Mouse (Mus musculus) E14TG2a.4 (cell line): Measurements from ENCODE around the gene Dchs1.

Experiments used
- CTCF ChIP-seq: conservative IDR thresholded peaks from 2 replicates; pipeline ENCODE4 v1.5.1; 2014; ENCODE audit warnings: low read length
- NANOG ChIP-seq: IDR thresholded peaks from 2 replicates; pipeline ENCODE4 v1.6.1; 2014; ENCODE audit warnings: borderline replicate concordance, low read length, mixed read lengths

- no peak for TF ChIP-seq CTCF
- TF ChIP-seq NANOG = no peak
Observed at GRCm38 (mm10) chr7:105777797-105778552, 9.5 kb downstream of the Dchs1 start.
